Mouse (Mus musculus): ENCODE results near the gene Gm17387. TPM values are rescaled to one million over a fixed set of nuclear protein-coding genes. Genes with fewer than 3 reads are reported as not detected.

Gm17387 gene
- polyA plus RNA-seq, 1 experiment, result not detected

GRCm38 (mm10) chr7:140998853-140999700, 29.9 kb upstream of the Gm17387 start:
- TF ChIP-seq GATA1 (IDR thresholded peaks at IDR 0.05; ENCODE audit: low read length), result no peak
- no peak for TF ChIP-seq TAL1 (IDR thresholded peaks at IDR 0.05; ENCODE audit: low read length)
- H3K4me3 ChIP-seq (replicated peaks), result no peak overlapping the region
- no peaks in the 10 kb centered on the region for H3K36me3 ChIP-seq (ENCODE audit: control insufficient read depth)
- H3K9me3 ChIP-seq (ENCODE audit: control insufficient read depth, low read length), result no peaks in the 10 kb centered on the region
- H3K27me3 ChIP-seq (ENCODE audit: control insufficient read depth), result no peaks in the 10 kb centered on the region
- no peaks in the 10 kb centered on the region for H3K4me1 ChIP-seq (ENCODE audit: control insufficient read depth)

- no peak for TF ChIP-seq GATA1 (IDR thresholded peaks at IDR 0.05; ENCODE audit: low read length)
- TF ChIP-seq TAL1 (IDR thresholded peaks at IDR 0.05; ENCODE audit: low read length), result no peak
- Histone ChIP-seq H3K4me1 (ENCODE audit: control insufficient read depth) (no peaks in the 10 kb centered on the region), H3K9me3 (ENCODE audit: control insufficient read depth, low read length) (no peaks in the 10 kb centered on the region), H3K36me3 (ENCODE audit: control insufficient read depth) (no peaks in the 10 kb centered on the region), H3K4me3 (replicated peaks) (no peak overlapping the region), H3K27me3 (ENCODE audit: control insufficient read depth) (no peaks in the 10 kb centered on the region)
Observed at GRCm38 (mm10) chr7:141000881-141001708, 27.8 kb upstream of the Gm17387 start.

- Histone ChIP-seq H3K27me3 (ENCODE audit: control insufficient read depth) (peaks cover 3% of the 10 kb centered on the region), H3K4me1 (ENCODE audit: control insufficient read depth) (peaks cover 1% of the 10 kb centered on the region; the same call in 1 of the 2 replicates), H3K9me3 (ENCODE audit: control insufficient read depth, low read length) (no peaks in the 10 kb centered on the region), H3K36me3 (ENCODE audit: control insufficient read depth) (no peaks in the 10 kb centered on the region), H3K4me3 (replicated peaks) (no peak overlapping the region)
- TF ChIP-seq GATA1 (IDR thresholded peaks at IDR 0.05; ENCODE audit: low read length), result no peak
Observed at GRCm38 (mm10) chr7:141003248-141004010, 25.5 kb upstream of the Gm17387 start.

- H3K4me1 ChIP-seq (ENCODE audit: control insufficient read depth), result peaks cover 24% of the 10 kb centered on the region
- no peaks in the 10 kb centered on the region for H3K36me3 ChIP-seq (ENCODE audit: control insufficient read depth)
- no peak overlapping the region for H3K4me3 ChIP-seq (replicated peaks)
- H3K27me3 ChIP-seq (ENCODE audit: control insufficient read depth), result peaks cover 4% of the 10 kb centered on the region
- TF ChIP-seq TAL1 (IDR thresholded peaks at IDR 0.05; ENCODE audit: low read length) (no peak), GATA1 (IDR thresholded peaks at IDR 0.05; ENCODE audit: low read length) (no peak)
- no peaks in the 10 kb centered on the region for H3K9me3 ChIP-seq (ENCODE audit: control insufficient read depth, low read length)
Observed at GRCm38 (mm10) chr7:141006446-141006845, 22.5 kb upstream of the Gm17387 start.

- H3K4me1 ChIP-seq (ENCODE audit: control insufficient read depth), result peaks cover 28% of the 10 kb centered on the region
- H3K27me3 ChIP-seq (ENCODE audit: control insufficient read depth), result peaks cover 4% of the 10 kb centered on the region
- no peaks in the 10 kb centered on the region for H3K9me3 ChIP-seq (ENCODE audit: control insufficient read depth, low read length)
- no peaks in the 10 kb centered on the region for H3K36me3 ChIP-seq (ENCODE audit: control insufficient read depth)
- H3K4me3 ChIP-seq (replicated peaks), result no peak overlapping the region
- TF ChIP-seq GATA1 (IDR thresholded peaks at IDR 0.05; ENCODE audit: low read length), result no peak
- TF ChIP-seq TAL1 (IDR thresholded peaks at IDR 0.05; ENCODE audit: low read length), result no peak
Observed at GRCm38 (mm10) chr7:141006914-141007313, 22.0 kb upstream of the Gm17387 start.

GRCm38 (mm10) chr7:141008312-141008761, 20.6 kb upstream of the Gm17387 start:
- H3K4me3 ChIP-seq (replicated peaks), result no peak overlapping the region
- peaks cover 4% of the 10 kb centered on the region for H3K27me3 ChIP-seq (ENCODE audit: control insufficient read depth)
- H3K36me3 ChIP-seq (ENCODE audit: control insufficient read depth), result no peaks in the 10 kb centered on the region
- H3K9me3 ChIP-seq (ENCODE audit: control insufficient read depth, low read length), result no peaks in the 10 kb centered on the region
- peaks cover 34% of the 10 kb centered on the region for H3K4me1 ChIP-seq (ENCODE audit: control insufficient read depth)
- TF ChIP-seq TAL1 (IDR thresholded peaks at IDR 0.05; ENCODE audit: low read length), result no peak
- TF ChIP-seq GATA1 (IDR thresholded peaks at IDR 0.05; ENCODE audit: low read length), result no peak

- H3K4me1 ChIP-seq (ENCODE audit: control insufficient read depth), result peaks cover 34% of the 10 kb centered on the region
- TF ChIP-seq GATA1 (IDR thresholded peaks at IDR 0.05; ENCODE audit: low read length) (no peak), TAL1 (IDR thresholded peaks at IDR 0.05; ENCODE audit: low read length) (no peak)
- peaks cover 4% of the 10 kb centered on the region for H3K27me3 ChIP-seq (ENCODE audit: control insufficient read depth)
- H3K9me3 ChIP-seq (ENCODE audit: control insufficient read depth, low read length), result no peaks in the 10 kb centered on the region
- no peaks in the 10 kb centered on the region for H3K36me3 ChIP-seq (ENCODE audit: control insufficient read depth)
- H3K4me3 ChIP-seq (replicated peaks), result no peak overlapping the region
Observed at GRCm38 (mm10) chr7:141008938-141009660, 19.8 kb upstream of the Gm17387 start.

- Histone ChIP-seq H3K36me3 (ENCODE audit: control insufficient read depth) (no peaks in the 10 kb centered on the region), H3K4me3 (replicated peaks) (no peak overlapping the region), H3K9me3 (ENCODE audit: control insufficient read depth, low read length) (no peaks in the 10 kb centered on the region), H3K4me1 (ENCODE audit: control insufficient read depth) (peaks cover 34% of the 10 kb centered on the region), H3K27me3 (ENCODE audit: control insufficient read depth) (peaks cover 4% of the 10 kb centered on the region)
- no peak for TF ChIP-seq TAL1 (IDR thresholded peaks at IDR 0.05; ENCODE audit: low read length)
- no peak for TF ChIP-seq GATA1 (IDR thresholded peaks at IDR 0.05; ENCODE audit: low read length)
Observed at GRCm38 (mm10) chr7:141009665-141010064, 19.3 kb upstream of the Gm17387 start.

All from erythroblast, embryonic 14.5 days (primary cell).